Mouse (Mus musculus): ENCODE results near the gene Rhno1.
"Not testable (repeated sequence)": the region's sequence is repeated elsewhere in the genome, so short reads cannot be mapped to it uniquely, and the experiment has no call there.

Rhno1 gene

DNA sequence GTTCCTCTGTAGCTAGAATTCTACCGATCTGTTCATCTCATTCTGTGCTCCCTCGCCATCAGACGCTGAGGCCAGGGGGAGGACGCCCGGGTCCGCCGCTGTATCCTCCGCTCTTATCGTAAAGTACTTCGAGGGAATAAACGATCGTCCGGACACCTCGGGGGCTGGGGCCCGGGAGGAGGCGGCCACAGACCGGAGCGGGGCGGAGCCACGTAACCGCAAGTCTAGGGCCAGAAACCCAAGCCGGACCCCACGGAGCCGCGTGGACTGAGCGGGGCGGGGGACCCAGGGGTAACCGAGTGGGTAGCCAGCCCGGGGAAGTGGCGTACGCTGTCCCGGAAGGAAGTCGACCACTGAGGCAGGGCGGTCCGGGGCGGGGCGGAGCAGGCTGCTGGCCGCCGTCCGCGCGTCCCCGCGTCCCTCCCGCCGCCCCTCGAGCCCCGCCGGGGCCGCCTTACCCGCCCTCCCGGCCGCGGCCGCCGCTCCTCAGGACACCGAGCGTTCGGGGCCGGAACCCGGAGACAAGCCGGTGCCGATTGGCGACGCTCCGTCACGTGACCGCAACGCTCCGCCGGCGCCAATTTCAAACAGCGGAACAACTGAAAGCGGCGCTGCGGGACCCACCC, at the start of gene Rhno1, which contains the start of gene Foxm1:
Gene Rhno1, minus strand, starts transcription at position 531 of the 626 bp plus-strand sequence.
Gene Foxm1, plus strand, starts transcription at position 587 of the 626 bp plus-strand sequence.
- DNase-seq: peak; percentile 91

GRCm38 (mm10) chr6:128411115-128411514, 48.4 kb upstream of the Rhno1 start:
- DNase-seq: peak; percentile 86

DNA sequence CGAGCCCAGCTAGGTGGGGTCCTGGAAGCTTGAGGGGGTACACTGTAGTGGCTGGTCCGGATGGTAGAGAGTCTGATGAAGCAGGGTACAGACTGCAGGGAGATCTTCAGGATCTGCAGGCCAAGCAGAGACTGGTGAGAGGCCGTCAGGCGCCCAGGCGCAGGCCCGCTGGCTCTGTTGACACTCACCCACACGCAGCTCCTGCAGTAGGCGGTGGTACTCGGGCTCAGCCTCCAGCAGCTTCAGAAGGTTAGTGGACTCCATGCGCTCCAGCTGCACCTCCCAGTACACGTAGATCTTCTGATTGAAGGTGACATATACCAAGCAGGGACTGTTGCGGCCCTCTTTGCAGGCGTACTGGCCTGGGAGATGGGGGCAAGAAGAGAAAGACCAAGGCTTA, 47.6 kb upstream of the Rhno1 start:
- no peak for DNase-seq

- DNase-seq: no peak
These were observed 45.9 kb upstream of the Rhno1 start for GRCm38 (mm10) chr6:128408544-128409125.

- DNase-seq: no peak
These were observed 42.0 kb upstream of the Rhno1 start for GRCm38 (mm10) chr6:128404708-128405107.

- no peak for DNase-seq
These were observed 36.9 kb upstream of the Rhno1 start for GRCm38 (mm10) chr6:128399421-128400185.

DNA sequence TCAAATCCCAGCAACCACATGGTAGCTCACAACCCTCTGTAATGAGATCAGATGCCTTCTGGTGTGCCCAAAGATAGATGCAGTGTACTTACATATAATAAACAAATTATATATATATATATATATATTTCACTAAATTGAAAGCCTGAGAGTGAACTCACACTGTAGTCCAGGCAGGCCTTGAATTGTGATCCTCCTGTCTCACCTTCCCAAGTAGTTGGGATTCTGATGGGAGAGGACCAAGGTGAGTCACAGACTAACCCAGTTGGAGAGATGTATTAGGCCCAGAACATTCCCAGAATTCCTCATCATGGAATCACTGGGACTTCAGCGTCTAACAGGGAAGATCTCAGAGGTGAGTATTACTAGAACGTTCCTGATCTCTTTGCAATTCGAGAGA, 36.3 kb upstream of the Rhno1 start, which contains the start of gene Nrip2:
Gene Nrip2, plus strand, starts transcription at position 301 of the 400 bp plus-strand sequence.
- DNase-seq: no peak

DNA sequence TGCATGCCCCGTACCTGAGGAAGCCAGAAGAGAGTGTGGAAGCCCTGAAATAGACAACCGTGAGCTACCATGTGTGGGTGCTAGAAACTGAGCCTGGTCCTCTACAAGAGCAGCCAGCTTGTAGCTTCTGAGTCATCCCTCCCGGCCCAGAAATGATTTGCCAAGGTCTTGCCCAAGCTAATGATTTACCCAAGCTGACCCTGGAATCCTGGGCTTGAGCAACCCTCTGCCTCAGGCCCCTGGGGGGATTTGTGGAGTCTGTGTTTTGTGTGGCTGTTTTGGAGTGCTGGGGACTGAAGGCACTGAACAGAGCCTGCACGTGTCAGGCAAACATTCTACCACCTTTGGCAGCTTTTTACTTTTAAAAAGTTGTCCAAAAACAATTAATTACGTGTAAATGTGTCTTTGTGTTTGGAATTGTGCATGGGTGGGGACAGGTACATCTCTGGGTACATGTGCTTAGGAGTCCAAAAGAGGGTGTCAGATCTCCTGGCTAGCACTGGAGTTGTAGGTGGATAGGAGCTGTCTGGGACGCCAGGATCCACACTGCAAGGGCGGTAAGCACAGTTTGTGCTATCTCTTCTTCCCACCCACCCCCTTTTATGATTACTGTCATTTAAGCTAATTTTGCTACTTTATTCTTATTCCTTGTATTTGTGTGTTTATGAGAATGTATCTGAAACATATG, 35.0 kb upstream of the Rhno1 start:
- DNase-seq: no peak

DNA sequence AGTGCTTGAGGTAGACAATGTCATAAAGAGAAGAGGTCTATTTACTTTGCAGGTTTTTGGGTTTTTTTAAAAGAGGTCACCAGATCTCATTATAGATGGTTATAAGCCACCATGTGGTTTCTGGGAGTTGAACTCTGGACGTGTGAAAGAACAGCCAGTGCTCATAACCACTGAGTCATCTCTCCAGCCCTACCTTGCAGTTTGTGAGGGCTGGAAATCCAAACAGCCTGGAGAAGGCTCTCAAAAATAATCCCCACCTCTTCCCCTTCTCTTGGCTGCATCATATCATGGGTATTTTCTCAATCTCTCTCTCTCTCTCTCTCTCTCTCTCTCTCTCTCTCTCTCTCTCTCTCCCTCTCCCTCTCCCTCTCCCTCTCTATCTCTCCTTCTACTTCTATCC, 28.0 kb upstream of the Rhno1 start:
- DNase-seq: no peak

DNA sequence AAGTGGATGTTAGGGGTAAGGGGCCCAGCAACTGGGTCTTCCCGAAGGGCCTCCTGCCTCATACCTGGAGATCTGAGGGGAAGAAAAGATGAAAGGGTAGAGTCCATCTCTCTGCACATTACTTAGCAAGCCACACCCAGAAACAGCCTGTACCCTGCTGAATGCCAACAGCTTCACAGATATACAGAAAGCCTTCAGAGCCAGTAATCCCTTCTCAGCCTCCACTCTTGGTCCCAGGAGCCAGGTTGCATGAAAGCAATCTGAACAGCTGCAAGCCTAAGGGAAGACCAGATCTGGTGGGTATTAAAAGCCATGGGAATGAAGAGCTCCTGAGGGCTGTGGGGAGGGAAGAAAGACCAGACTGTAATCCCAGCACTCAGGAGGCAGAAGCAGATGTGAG, 26.5 kb upstream of the Rhno1 start:
- no peak for DNase-seq

GRCm38 (mm10) chr6:128385026-128385425, 22.3 kb upstream of the Rhno1 start:
- no peak for DNase-seq

DNA sequence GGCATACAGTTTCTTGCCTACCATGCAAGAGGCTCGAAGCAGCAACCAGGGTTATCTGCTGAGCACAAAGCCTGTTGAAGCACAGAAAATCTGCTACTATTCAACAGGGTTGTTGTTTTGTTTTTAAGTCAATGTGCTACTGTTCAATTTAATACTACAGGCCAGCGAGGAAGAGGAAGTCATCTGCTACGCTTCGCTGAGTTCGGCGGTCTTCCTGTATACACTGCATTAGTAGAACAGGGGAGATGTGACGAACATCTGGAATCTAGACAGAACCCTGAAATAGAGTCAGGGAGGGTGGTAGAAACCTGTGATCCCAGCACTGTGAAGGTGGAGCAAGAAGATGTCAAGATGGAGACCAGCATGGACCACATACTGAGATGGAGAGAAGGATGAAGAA, 21.0 kb upstream of the Rhno1 start:
- DNase-seq: no peak

DNA sequence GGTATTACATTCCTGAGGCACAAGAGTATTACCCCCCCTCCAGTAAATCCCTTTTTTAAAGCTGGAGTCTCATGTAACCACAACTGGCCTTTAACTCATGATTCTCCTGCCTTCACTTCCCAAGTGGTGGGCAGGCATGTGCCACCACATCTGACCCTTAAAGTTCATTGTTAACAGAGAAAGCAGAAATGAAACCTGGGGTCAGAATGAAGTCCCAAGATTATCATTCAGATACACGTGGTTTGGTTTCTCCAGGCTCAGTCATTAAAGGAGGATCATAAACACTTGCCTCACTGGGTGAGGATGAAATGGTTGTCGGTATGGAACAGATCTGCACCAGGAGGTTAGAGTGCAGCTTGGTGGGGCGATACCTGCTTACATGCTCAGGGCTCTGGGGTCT, 18.5 kb upstream of the Rhno1 start:
- DNase-seq: no peak

DNA sequence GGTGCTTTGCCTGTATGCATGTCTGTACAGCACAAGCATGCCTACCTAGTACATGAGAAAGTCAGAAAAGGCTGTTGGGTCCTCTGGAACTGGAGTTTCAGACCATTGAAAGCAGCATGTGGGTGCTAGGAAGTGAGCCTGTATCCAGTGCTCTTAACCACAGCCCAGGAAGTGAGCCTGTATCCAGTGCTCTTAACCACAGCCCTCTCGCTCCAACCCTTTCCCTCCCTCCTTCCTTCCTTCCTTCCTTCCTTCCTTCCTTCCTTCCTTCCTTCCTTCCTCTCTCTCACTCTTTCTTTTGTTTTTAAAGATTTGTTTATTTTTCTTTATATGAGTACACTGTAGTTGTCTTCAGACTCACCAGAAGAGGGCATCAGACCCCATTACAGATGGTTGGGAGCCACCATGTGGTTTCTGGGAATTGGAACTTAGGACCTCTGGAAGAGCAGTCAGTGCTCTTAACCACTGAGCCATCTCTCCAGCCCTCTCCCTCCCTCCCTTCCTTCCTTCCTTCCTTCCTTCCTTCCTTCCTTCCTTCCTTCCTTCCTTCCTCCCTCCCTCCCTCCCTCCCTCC, 18.0 kb upstream of the Rhno1 start:
- DNase-seq: not testable (repeated sequence)

GRCm38 (mm10) chr6:128379636-128380035, 16.9 kb upstream of the Rhno1 start:
- no peak for DNase-seq

- no peak for DNase-seq
These were observed 13.8 kb upstream of the Rhno1 start for GRCm38 (mm10) chr6:128376371-128377085.

DNA sequence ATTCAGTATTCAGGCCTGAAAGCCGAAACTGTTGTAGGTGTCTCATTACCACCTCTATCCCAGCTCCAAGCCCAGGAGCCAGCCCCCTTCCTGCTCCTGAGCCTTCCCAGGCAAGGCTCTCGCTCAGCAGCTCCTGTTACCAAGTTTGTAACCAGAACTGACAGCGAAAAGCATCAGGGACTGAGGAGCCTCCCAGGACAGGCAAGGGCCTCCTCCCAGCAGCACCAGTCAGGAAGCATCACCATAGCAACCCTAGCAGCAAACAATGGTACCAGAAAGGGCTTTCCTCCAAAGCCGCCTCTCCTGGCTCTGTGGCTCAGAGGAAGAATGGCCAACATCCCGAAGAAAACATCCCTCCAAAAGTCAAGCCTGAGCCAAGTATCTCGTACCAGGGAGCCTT, 12.5 kb upstream of the Rhno1 start, which contains the start of the genes Tex52 and Gm44596:
Gene Tex52, plus strand, starts transcription at position 265 of the 400 bp plus-strand sequence.
Gene Gm44596, plus strand, starts transcription at position 312 of the 400 bp plus-strand sequence.
- no peak for DNase-seq

- DNase-seq: no peak
These were observed 7.3 kb upstream of the Rhno1 start for GRCm38 (mm10) chr6:128370040-128370439.

GRCm38 (mm10) chr6:128366466-128366865, 3.8 kb upstream of the Rhno1 start:
- DNase-seq: no peak

DNA sequence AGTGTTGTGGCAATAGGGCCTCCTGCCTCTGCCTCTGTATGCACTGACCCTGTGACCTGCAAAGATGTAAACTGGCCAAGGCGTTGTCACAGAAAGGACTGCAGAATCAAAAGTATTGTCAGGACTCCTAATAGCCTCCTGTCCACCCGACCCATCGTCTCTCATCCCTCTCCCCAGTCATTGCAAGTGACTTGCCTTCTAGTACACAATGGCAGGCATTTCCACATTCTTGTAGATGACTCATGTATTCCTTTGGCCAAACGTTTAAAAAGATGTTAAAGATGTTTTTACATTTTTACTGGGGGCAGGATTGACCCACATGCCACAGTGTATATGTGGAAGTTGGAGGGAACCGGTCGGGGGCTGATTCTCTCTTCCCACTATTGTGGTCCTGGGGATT, 2.0 kb upstream of the Rhno1 start:
- no peak for DNase-seq

DNA sequence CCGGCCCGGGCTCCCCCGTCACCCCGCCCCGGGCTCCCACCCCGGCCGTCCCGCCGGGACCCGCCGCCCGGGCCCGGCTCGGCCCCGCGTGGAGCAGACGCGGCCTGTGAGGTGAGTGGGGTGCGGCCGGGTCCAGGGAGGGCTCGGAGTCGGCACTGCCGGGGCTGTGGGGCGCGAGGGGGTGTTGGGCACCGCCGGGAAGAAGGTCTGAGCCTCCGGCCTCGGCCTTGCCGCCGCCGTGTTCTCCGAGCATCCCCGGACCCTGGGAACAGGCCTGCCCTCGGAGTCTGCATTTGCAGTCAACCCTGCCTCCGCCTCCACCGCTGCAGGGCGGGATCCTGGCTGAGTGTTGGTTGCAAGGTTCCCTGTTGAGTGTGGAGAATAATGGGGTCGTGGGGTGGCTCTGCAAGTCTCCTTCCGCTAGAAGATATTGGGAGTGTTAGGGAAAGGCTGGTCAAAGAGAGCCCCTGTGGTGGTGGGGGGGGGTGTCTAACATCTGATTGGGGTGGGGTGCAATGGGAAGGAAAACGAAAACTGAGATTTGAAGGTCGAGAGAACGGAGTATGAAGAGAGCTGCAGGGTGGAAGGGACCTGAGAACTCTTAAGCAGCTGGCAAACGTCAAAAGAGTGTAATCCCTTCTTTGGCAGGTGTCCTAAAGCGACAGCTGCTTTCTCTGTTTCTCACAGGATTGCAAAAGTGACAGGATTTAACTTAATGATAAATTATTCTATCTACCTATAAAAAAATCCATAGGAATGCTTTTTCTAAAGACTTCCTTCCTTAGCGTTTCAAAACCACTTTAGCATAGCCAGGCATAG, 505 bp upstream of the Rhno1 start:
- no peak for DNase-seq
